Mouse (Mus musculus) intestine, embryonic 14.5 days (tissue): ENCODE measurements around the gene Duox2. TPM values are rescaled to one million over a fixed set of nuclear protein-coding genes. Genes with fewer than 3 reads are reported as not detected.

Experiments used
- ATAC-seq: fragments of 200-750 bp; cut with Nextera tagmentation; replicated peaks from 2 replicates; pipeline ENCODE4 v1.8.0; 2017; ENCODE audit warnings: low read depth, moderate number of reproducible peaks, moderate TSS enrichment, moderate library complexity; ENCODE audit not compliant: low FRiP score, low TSS enrichment
- DNase-seq: peaks from one replicate; pipeline ENCODE4 v3.0.0-alpha.2; 2018; ENCODE audit warnings: low spot score
- H3K27ac ChIP-seq: fragments of 300-500 bp; sonication (generic); 2 replicates; pipeline ENCODE4 v1.5.1; 2014; ENCODE audit warnings: low read depth, mild to moderate bottlenecking, control low read depth
- H3K27me3 ChIP-seq: fragments of 300-500 bp; sonication (generic); replicated peaks from 2 replicates; pipeline ENCODE4 v1.6.1; 2014; ENCODE audit warnings: low read length, control low read depth; ENCODE audit not compliant: control insufficient read depth, insufficient read depth
- H3K36me3 ChIP-seq: fragments of 300-500 bp; sonication (generic); 2 replicates; pipeline ENCODE4 v1.6.1; 2014; ENCODE audit warnings: low read length, control low read depth; ENCODE audit not compliant: control insufficient read depth, insufficient read depth
- H3K4me1 ChIP-seq: fragments of 300-500 bp; sonication (generic); replicated peaks from 2 replicates; pipeline ENCODE4 v1.6.1; 2014; ENCODE audit warnings: low read length, control low read depth, mixed read lengths; ENCODE audit not compliant: control insufficient read depth, insufficient read depth
- H3K4me2 ChIP-seq: fragments of 300-500 bp; sonication (generic); 2 replicates; pipeline ENCODE4 v1.6.1; 2014; ENCODE audit warnings: low read length
- H3K4me3 ChIP-seq: fragments of 300-500 bp; sonication (generic); 2 replicates; pipeline ENCODE4 v1.5.1; 2014; ENCODE audit warnings: low read depth, low read length, control low read depth, mixed read lengths
- H3K9ac ChIP-seq: fragments of 300-500 bp; sonication (generic); 2 replicates; pipeline ENCODE4 v1.6.1; 2014; ENCODE audit warnings: mild to moderate bottlenecking, low read length
- H3K9me3 ChIP-seq: fragments of 300-500 bp; sonication (generic); 2 replicates; pipeline ENCODE4 v1.6.1; 2016; ENCODE audit warnings: low read length, control low read depth; ENCODE audit not compliant: control insufficient read depth
- whole genome bisulfite sequencing: fragments of 180-500 bp; shearing (Covaris S2); extraction: QIAGEN DNeasy Blood & Tissue Kit; methylation state at CpG from one replicate; pipeline ENCODE4 v1.1.7; 2014; 5-methylcytosine and 5-hydroxymethylcytosine counted together
- polyA plus RNA-seq: library from polyadenylated mRNA; unstranded; fragments of >200 nt; fragmentation: Nextera tagmentation; extraction: Ambion mirVana; gene quantifications from 2 replicates; pipeline ENCODE4 v1.2.1, GENCODE M21; 2014

Duox2 gene
- polyA plus RNA-seq, 1 experiment from 2014 or later = 0.12 TPM

- no peak for DNase-seq
- Histone ChIP-seq H3K27ac (no peak overlapping the region), H3K36me3 (no peaks in the 10 kb centered on the region), H3K4me1 (peaks cover 11% of the 10 kb centered on the region), H3K9me3 (no peaks in the 10 kb centered on the region), H3K4me2 (no peak overlapping the region), H3K9ac (no peak overlapping the region), H3K4me3 (no peak overlapping the region), H3K27me3 (peaks cover 84% of the 10 kb centered on the region)
- no peak for ATAC-seq
- WGBS = 13% methylated on average over 14 of the region's 14 CpGs
Measured at GRCm38 (mm10) chr2:122299911-122300655, 1.8 kb upstream of the Duox2 start.

- ATAC-seq = no peak
- no peaks in the 10 kb centered on the region for H3K9me3 ChIP-seq
- no peaks in the 10 kb centered on the region for H3K36me3 ChIP-seq
- H3K9ac ChIP-seq = no peak within 1 kb of the TSS
- peak within 1 kb of the TSS; percentile 25 for H3K4me3 ChIP-seq
- H3K27ac ChIP-seq = no peak within 1 kb of the TSS
- DNase-seq = peak; percentile 71
- 1% methylated on average over 43 of the region's 43 CpGs for WGBS
- peaks cover 11% of the 10 kb centered on the region for H3K4me1 ChIP-seq
- peak within 1 kb of the TSS; percentile 52 for H3K4me2 ChIP-seq
- H3K27me3 ChIP-seq = peaks cover 93% of the 10 kb centered on the region
Measured at GRCm38 (mm10) chr2:122298596-122299490, 594 bp upstream of the Duox2 start, which contains the start of gene Duoxa2. TSS of gene Duoxa2 (plus strand) at chr2:122298900.

- Histone ChIP-seq H3K27ac (no peak overlapping the region), H3K4me2 (peak overlapping the region; percentile 26; the same call in 1 of the 2 replicates), H3K9ac (no peak overlapping the region), H3K9me3 (no peaks in the 10 kb centered on the region), H3K4me3 (no peak overlapping the region; the same call in 1 of the 2 replicates), H3K36me3 (no peaks in the 10 kb centered on the region), H3K4me1 (peaks cover 11% of the 10 kb centered on the region), H3K27me3 (peaks cover 83% of the 10 kb centered on the region)
- 1% methylated on average over 35 of the region's 35 CpGs for WGBS
- ATAC-seq (no peak), DNase-seq (peak; percentile 58)
Measured at GRCm38 (mm10) chr2:122297271-122298095, 766 bp downstream of the Duox2 start.

GRCm38 (mm10) chr2:122294916-122295315, 3.3 kb downstream of the Duox2 start:
- Histone ChIP-seq H3K27me3 (peaks cover 57% of the 10 kb centered on the region), H3K27ac (no peak overlapping the region), H3K4me1 (peaks cover 3% of the 10 kb centered on the region; the same call in 1 of the 2 replicates), H3K4me2 (no peak overlapping the region), H3K9ac (no peak overlapping the region), H3K9me3 (no peaks in the 10 kb centered on the region), H3K36me3 (no peaks in the 10 kb centered on the region), H3K4me3 (no peak overlapping the region)
- WGBS = 6% methylated on average over 7 of the region's 7 CpGs
- DNase-seq (no peak), ATAC-seq (no peak)

- 63% methylated on average over 7 of the region's 7 CpGs for WGBS
- Histone ChIP-seq H3K27me3 (no peaks in the 10 kb centered on the region), H3K36me3 (no peaks in the 10 kb centered on the region), H3K9me3 (no peaks in the 10 kb centered on the region), H3K4me1 (no peaks in the 10 kb centered on the region), H3K9ac (no peak overlapping the region), H3K4me3 (no peak overlapping the region), H3K27ac (no peak overlapping the region), H3K4me2 (no peak overlapping the region)
- no peak for DNase-seq
- ATAC-seq = no peak
Measured at GRCm38 (mm10) chr2:122286137-122286536, 12.1 kb downstream of the Duox2 start.

GRCm38 (mm10) chr2:122284091-122284490, 14.2 kb downstream of the Duox2 start:
- Histone ChIP-seq H3K4me3 (no peak overlapping the region), H3K4me1 (no peaks in the 10 kb centered on the region), H3K9ac (no peak overlapping the region), H3K27me3 (no peaks in the 10 kb centered on the region), H3K36me3 (no peaks in the 10 kb centered on the region), H3K27ac (no peak overlapping the region), H3K4me2 (no peak overlapping the region), H3K9me3 (no peaks in the 10 kb centered on the region)
- DNase-seq (no peak), ATAC-seq (no peak)
- WGBS = 69% methylated on average over 9 of the region's 9 CpGs

GRCm38 (mm10) chr2:122278769-122279168, 19.5 kb downstream of the Duox2 start:
- Histone ChIP-seq H3K9me3 (no peaks in the 10 kb centered on the region), H3K4me2 (no peak overlapping the region), H3K27me3 (no peaks in the 10 kb centered on the region), H3K4me3 (no peak overlapping the region), H3K9ac (no peak overlapping the region), H3K27ac (no peak overlapping the region), H3K4me1 (no peaks in the 10 kb centered on the region), H3K36me3 (no peaks in the 10 kb centered on the region)
- WGBS = 76% methylated on average over 3 of the region's 3 CpGs
- ATAC-seq (no peak), DNase-seq (no peak)
